Mouse (Mus musculus) CH12.LX (cell line): ENCODE measurements around the gene Folr2.

ENCODE experiments used
- EP300 ChIP-seq: IDR thresholded peaks from 2 replicates; pipeline ENCODE4 v1.6.1; 2011; ENCODE audit warnings: low read length, improper control_type of control experiment
- NELFE ChIP-seq: IDR thresholded peaks from 2 replicates; pipeline ENCODE4 v1.6.1; 2011; ENCODE audit warnings: low read depth, low read length, improper control_type of control experiment

DNA sequence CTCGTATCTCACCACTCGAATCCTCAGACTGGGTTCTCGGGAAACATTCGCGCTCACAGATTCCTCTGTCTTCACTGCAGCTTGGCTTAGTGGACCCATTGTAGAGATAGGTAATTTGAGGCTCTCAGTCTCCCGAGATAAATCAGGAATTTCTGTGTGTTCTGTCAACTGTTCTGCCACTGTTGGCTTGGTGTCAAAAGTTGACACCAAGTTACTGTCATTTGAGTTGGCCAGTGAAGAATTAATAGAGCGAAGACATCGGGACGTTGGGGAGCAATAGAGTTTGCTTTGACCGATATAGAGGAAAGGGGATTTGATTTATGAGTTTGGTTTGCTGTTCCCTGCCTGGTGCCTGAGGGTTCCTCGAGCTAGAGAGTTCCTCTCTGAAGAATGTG is 49.3 kb upstream of the Folr2 start, which contains the start of gene Tomt:
- TF ChIP-seq EP300 (no peak), NELFE (no peak)
